1 mouse cellular context compared by ENCODE assay signal in genomic region chr3:89424416-89425140, GRCm38 (mm10).
A peak's percentile ranks its signal among the peaks of the same experiment; 100 is the strongest.
TF ChIP-seq lines count a peak whose summit lies in the region.

No protein-coding gene starts in this region.

TF ChIP-seq in MEL, 35 proteins besides CTCF, POLR2A, EP300 and RAD21:
- TF ChIP-seq ETS1 (IDR thresholded peaks at IDR 0.05; ENCODE audit: low read depth, low read length) (0 out of 2 replicates have a peak, but pooled peaks have one; percentile 11), ZKSCAN1 (IDR thresholded peaks at IDR 0.05; ENCODE audit: low read depth, low read length) (no peak)
